Comparison of ENCODE assay signal across 25 mouse cellular contexts in the genomic region with DNA sequence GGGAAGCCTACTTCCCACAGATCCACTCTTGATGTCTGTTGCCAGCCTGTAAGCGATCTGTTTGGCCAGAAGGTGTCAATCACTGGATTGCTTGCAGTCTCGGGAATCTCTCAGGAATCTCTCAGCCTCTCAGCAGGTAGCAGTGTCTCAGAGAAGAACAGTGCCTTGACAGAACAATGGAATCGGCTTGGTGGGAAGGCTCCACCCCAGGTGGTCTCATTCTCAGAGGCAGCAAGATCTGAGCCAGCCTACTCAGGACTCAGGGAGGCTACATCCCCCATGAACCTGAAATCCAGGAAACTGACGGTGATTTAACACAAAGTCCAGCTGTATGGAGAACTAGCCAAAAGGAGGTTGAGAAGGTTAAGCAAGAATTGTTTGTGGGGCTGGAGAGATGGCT. TPM values are rescaled to one million over a fixed set of nuclear protein-coding genes. Genes with fewer than 3 reads are reported as not detected.
DNase-seq lines count a peak whose midpoint lies in the region; ATAC-seq lines count a peak whose summit lies in the region.
"Had no signal": no experiment of that assay in that cellular context is flagged by ENCODE, and none has a peak within 500 bp of the region (broad histone marks: within the 10 kb centered on the region; RNA-seq: fewer than 3 reads in every experiment).

No protein-coding gene starts in this region.

- H3K36me3 ChIP-seq in hindbrain, embryonic 10.5 days = no peaks in the 10 kb centered on the region
- H3K36me3 ChIP-seq in hindbrain, embryonic 16.5 days (ENCODE audit: control insufficient read depth, insufficient read depth, low read length) = no peaks in the 10 kb centered on the region
- no peaks in the 10 kb centered on the region for H3K36me3 ChIP-seq in midbrain, embryonic 13.5 days
- no peaks in the 10 kb centered on the region for H3K36me3 ChIP-seq in midbrain, embryonic 15.5 days (replicated peaks)
- H3K36me3 ChIP-seq: embryonic facial prominence, embryonic 15.5 days; kidney, embryonic 15.5 days; limb, embryonic 13.5 days; liver, embryonic 13.5 days; neural tube, embryonic 13.5 days had no signal

- DNase-seq in embryo, embryonic 10.5 days (ENCODE audit: low spot score) = peak; percentile 13
- DNase-seq in embryo, embryonic 10 days (ENCODE audit: low spot score) = no peak
- peak; percentile 8 for DNase-seq in hindbrain, embryonic 10.5 days (ENCODE audit: low spot score)
- DNase-seq in spleen, postnatal 36 days (ENCODE audit: low spot score in 2 of 2) = no peak
- DNase-seq: adrenal gland, adult 8-10 months; cerebellum, adult 11-12 months; cerebellum, postnatal 10 days; gastrocnemius, postnatal 10 days; kidney, adult 11 months; kidney, postnatal 36 days; liver, embryonic 13.5 days; right cerebral cortex, adult 18-20 months; right cerebral cortex, postnatal 4 days; thymus, adult 18-20 months; thymus, postnatal 36 days had no signal

- H3K4me2 ChIP-seq in hindbrain, embryonic 16.5 days (ENCODE audit: low read length) = no peak overlapping the region
- H3K4me2 ChIP-seq in midbrain, embryonic 13.5 days (replicated peaks) = no peak overlapping the region
- no peak overlapping the region for H3K4me2 ChIP-seq in midbrain, embryonic 15.5 days
- H3K4me2 ChIP-seq: embryonic facial prominence, embryonic 15.5 days; kidney, embryonic 15.5 days; limb, embryonic 13.5 days; liver, embryonic 13.5 days; midbrain, embryonic 11.5 days; neural tube, embryonic 13.5 days had no signal

- H3K27ac ChIP-seq in hindbrain, embryonic 10.5 days = no peak overlapping the region
- H3K27ac ChIP-seq in hindbrain, embryonic 16.5 days (ENCODE audit: low read depth, low read length) = no peak overlapping the region
- H3K27ac ChIP-seq in midbrain, embryonic 13.5 days = no peak overlapping the region
- no peak overlapping the region for H3K27ac ChIP-seq in midbrain, embryonic 15.5 days
- H3K27ac ChIP-seq: embryonic facial prominence, embryonic 15.5 days; kidney, embryonic 15.5 days; limb, embryonic 13.5 days; liver, embryonic 13.5 days; neural tube, embryonic 13.5 days had no signal

- no peak overlapping the region for H3K9ac ChIP-seq in hindbrain, embryonic 16.5 days (ENCODE audit: low read depth, low read length)
- H3K9ac ChIP-seq in midbrain, embryonic 13.5 days (replicated peaks) = no peak overlapping the region
- no peak overlapping the region for H3K9ac ChIP-seq in midbrain, embryonic 15.5 days
- H3K9ac ChIP-seq: embryonic facial prominence, embryonic 15.5 days; kidney, embryonic 15.5 days; limb, embryonic 13.5 days; liver, embryonic 13.5 days; neural tube, embryonic 13.5 days had no signal

- H3K9me3 ChIP-seq in hindbrain, embryonic 10.5 days = no peaks in the 10 kb centered on the region
- no peaks in the 10 kb centered on the region for H3K9me3 ChIP-seq in hindbrain, embryonic 16.5 days (ENCODE audit: control insufficient read depth, low read length)
- no peaks in the 10 kb centered on the region for H3K9me3 ChIP-seq in midbrain, embryonic 13.5 days
- no peaks in the 10 kb centered on the region for H3K9me3 ChIP-seq in midbrain, embryonic 15.5 days
- H3K9me3 ChIP-seq: embryonic facial prominence, embryonic 15.5 days; kidney, embryonic 15.5 days; limb, embryonic 13.5 days; liver, embryonic 13.5 days; neural tube, embryonic 13.5 days had no signal

- no peak overlapping the region for H3K4me3 ChIP-seq in hindbrain, embryonic 10.5 days
- H3K4me3 ChIP-seq in hindbrain, embryonic 16.5 days (ENCODE audit: low read length) = no peak overlapping the region
- H3K4me3 ChIP-seq in midbrain, embryonic 13.5 days (replicated peaks) = no peak overlapping the region
- no peak overlapping the region for H3K4me3 ChIP-seq in midbrain, embryonic 15.5 days
- H3K4me3 ChIP-seq: embryonic facial prominence, embryonic 15.5 days; kidney, embryonic 15.5 days; limb, embryonic 13.5 days; liver, embryonic 13.5 days; neural tube, embryonic 13.5 days had no signal

- WGBS in hindbrain, embryonic 10.5 days = 4% methylated on average over 4 of the region's 4 CpGs
- 12% methylated on average over 4 of the region's 4 CpGs for WGBS in hindbrain, embryonic 16.5 days
- 3% methylated on average over 4 of the region's 4 CpGs for WGBS in midbrain, embryonic 13.5 days
- WGBS in midbrain, embryonic 15.5 days = 9% methylated on average over 4 of the region's 4 CpGs

- no peak for ATAC-seq in hindbrain, embryonic 16.5 days
- 0 out of 2 replicates have a peak, but pooled peaks have one; percentile 24 for ATAC-seq in midbrain, embryonic 13.5 days
- no peak for ATAC-seq in midbrain, embryonic 15.5 days (replicated peaks)
- ATAC-seq: forebrain, embryonic 16.5 days had no signal

- H3K4me1 ChIP-seq in hindbrain, embryonic 10.5 days (replicated peaks) = peaks cover 5% of the 10 kb centered on the region; the same call in 1 of the 2 replicates
- H3K4me1 ChIP-seq in hindbrain, embryonic 16.5 days (ENCODE audit: control insufficient read depth, insufficient read depth, low read depth, low read length) = no peaks in the 10 kb centered on the region
- peaks cover 6% of the 10 kb centered on the region; the same call in 1 of the 2 replicates for H3K4me1 ChIP-seq in midbrain, embryonic 13.5 days (replicated peaks)
- no peaks in the 10 kb centered on the region for H3K4me1 ChIP-seq in midbrain, embryonic 15.5 days
- H3K4me1 ChIP-seq: embryonic facial prominence, embryonic 15.5 days; kidney, embryonic 15.5 days; limb, embryonic 13.5 days; liver, embryonic 13.5 days; neural tube, embryonic 13.5 days had no signal

- no peaks in the 10 kb centered on the region for H3K27me3 ChIP-seq in hindbrain, embryonic 10.5 days (ENCODE audit: insufficient read depth, poor library complexity, severe bottlenecking)
- H3K27me3 ChIP-seq in hindbrain, embryonic 16.5 days (replicated peaks; ENCODE audit: control insufficient read depth, insufficient read depth, low read length) = no peaks in the 10 kb centered on the region
- H3K27me3 ChIP-seq in midbrain, embryonic 13.5 days = no peaks in the 10 kb centered on the region
- H3K27me3 ChIP-seq in midbrain, embryonic 15.5 days (replicated peaks) = no peaks in the 10 kb centered on the region
- H3K27me3 ChIP-seq: embryonic facial prominence, embryonic 15.5 days; kidney, embryonic 15.5 days; limb, embryonic 13.5 days; liver, embryonic 13.5 days; neural tube, embryonic 13.5 days had no signal

RNA-seq across cellular contexts. Expression of a gene that starts 20.5 kb away (rescaled TPM):
- polyA plus RNA-seq in hindbrain, embryonic 10.5 days (2016; fragmentation: Nextera tagmentation; extraction: Ambion mirVana) = not detected in 2 replicates
- 1.5 and 4.3 TPM in 2 replicates for polyA plus RNA-seq in hindbrain, embryonic 16.5 days (2015; fragmentation: Nextera tagmentation; extraction: Ambion mirVana)
- 1.9 and 2.0 TPM in 2 replicates for polyA plus RNA-seq in midbrain, embryonic 13.5 days (2015; fragmentation: Nextera tagmentation; extraction: Ambion mirVana)
- polyA plus RNA-seq in midbrain, embryonic 15.5 days (2015; fragmentation: Nextera tagmentation; extraction: Ambion mirVana) = 1.9 and 2.1 TPM in 2 replicates
- polyA plus RNA-seq: heart, embryonic 14.5 days; midbrain, embryonic 11.5 days had no signal

Comparison
In these comparisons a context has a peak if more than half of its experiments do, and no peak if none do; other contexts are left out.
1. DNase-seq: peak in embryo, embryonic 10.5 days (single experiment) and hindbrain, embryonic 10.5 days (single experiment); none in embryo, embryonic 10 days (single experiment) and spleen, postnatal 36 days (0 of 2).